Mouse (Mus musculus) gastrocnemius, postnatal 14 days (tissue): ENCODE measurements around the gene Abca4. TPM values are rescaled to one million over a fixed set of nuclear protein-coding genes. Genes with fewer than 3 reads are reported as not detected.

ENCODE experiments used
- DNase-seq: peaks from one replicate; pipeline ENCODE4 v3.0.0; 2021; ENCODE audit warnings: mixed read lengths
- intact Hi-C: fragments of 180-260 bp; cut with DNase I; formaldehyde crosslinking; loops from one replicate; pipeline ENCODE4 v1.15.1; 2025; ENCODE audit warnings: low total_unique reads
- total RNA-seq, 2 experiments: library from RNA; stranded (reverse); gene quantifications; 2 replicates each; pipeline ENCODE4 v1.2.3; 2021

The Abca4 gene
- total RNA-seq, 2 experiments from 2014 or later = 1.0 to 1.1 TPM

DNA sequence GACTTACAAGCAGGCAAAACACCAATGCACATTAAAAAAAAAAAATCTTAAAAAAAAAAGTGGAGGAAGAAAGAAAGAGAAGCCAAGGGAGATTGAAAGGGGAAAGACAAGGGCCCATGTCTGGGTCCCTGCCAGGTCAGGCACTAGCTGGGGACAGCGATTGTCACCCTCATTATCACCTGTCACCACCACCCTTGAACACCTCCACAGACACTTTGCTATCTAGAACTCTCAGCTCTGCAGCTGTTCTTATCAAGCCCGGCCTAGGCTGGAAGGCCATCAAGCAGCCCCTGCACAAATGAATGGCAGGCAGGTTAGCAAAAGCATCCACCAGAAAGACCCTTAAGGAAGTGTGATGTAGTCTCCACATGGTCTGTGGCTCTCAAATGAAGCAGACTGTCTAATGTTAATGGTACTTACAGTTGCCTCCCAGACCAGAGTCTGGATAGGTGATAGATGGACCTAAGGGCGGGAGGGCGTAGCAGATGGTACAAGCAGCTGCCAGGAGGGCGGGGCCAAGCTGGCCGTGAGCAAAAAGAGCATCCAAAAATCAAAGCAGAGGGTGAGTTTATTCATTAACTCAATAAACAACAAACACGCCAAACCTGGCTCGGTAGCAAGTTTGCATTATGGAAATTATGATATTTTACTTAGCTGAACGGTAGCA lies 98.1 kb downstream of the Abca4 start:
- no peak for DNase-seq
- intact Hi-C loops = loop anchor here (5.0 kb wide), 1 partner anchor 260 kb away; no protein-coding TSS in a partner anchor

DNA sequence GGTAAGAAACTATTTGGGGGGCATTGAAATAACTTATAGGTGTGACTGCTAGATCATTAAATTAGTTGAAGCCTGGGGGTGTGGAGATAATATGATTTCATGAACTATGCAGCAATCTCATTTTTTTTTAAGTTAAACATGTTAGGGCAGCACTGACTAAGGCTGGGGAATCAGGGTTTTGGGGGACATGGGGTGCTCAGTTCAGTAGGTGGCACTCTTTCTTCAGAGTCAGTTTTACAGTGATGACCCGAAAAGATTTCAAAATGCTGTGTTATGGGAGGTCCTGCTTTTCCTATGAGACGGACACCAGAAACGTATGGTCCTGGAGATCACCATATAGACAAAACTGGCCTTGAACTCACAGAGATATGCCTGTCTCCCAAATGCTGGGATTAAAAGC lies 99.2 kb downstream of the Abca4 start:
- intact Hi-C loops = loop anchor here (5.0 kb wide), 1 partner anchor 261 kb away; no protein-coding TSS in a partner anchor
- no peak for DNase-seq

DNA sequence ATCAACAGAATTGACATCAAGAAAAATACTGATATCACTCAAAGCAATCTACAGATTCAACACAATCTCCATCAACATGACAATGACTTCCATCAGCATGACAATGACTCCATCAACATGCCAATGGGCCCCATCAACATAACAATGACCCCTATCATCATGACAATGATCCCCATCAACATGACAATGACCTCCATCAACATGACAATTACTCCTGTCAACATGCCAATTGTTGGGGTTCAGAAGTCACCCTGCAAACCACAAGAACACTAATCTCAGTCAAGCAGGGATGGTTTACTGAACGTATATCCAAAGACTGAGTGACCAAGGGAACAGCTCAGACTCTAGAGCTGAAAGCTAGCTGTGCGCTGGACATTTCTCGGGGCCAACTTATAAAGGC lies 101.2 kb downstream of the Abca4 start:
- intact Hi-C loops = no loop called here
- no peak for DNase-seq

DNA sequence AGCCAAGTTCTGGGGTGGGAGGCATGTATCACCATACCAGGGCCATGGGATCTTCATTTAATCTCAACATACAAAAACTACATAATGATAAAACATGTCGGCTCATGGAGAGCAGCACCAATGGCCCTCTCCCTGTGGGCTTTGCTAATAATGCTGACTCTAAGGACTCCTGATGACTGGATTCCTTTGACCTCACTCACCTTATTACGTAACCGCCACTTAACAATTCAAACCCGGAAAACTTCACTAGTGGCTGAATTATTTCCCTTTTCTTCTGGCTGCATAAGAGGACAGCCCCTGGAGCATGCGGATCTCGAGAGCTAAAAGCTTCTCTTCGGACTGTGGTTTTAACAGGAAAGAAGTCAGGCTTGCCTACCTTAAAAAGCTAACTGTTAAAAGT lies 106.6 kb downstream of the Abca4 start:
- no peak for DNase-seq
- intact Hi-C loops = no loop called here

DNA sequence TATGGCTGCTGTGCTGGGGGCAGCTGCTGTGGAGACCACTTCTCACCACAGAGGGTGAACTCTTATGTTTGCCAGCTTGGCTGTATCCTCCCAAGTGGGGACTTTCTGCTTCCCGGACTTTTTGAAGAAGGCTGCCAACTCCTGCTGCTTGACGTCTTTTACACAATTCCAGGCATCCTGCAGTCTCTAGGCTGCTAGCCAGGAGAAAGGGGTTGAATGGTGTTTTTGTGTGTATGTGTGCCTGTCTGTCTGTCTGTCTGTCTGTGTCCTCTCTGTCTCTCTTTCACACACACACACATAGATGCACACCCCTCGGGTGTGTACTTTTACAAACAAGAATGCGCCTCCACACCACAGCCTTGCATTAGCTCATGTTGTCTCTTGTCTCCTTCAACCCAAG lies 108.2 kb downstream of the Abca4 start:
- intact Hi-C loops = no loop called here
- DNase-seq = no peak

DNA sequence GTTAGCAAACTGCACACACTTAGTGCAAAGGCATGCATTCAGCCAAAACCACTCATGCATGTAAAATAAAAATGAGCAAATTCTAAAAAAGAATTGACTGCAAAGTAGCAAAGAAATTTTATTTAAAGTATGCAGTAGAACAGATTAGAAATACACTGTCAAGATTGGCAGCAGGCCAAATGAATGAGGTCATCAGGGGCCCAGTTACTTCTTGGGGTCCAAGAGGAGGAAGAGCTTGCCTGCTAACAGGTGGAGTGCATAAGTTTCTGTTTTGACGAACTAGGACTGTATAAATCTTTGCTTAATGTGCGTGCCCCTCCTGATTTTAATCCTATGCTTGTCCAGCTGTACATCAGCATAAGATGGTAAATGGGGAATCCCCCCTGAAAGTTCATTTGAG lies 109.8 kb downstream of the Abca4 start:
- DNase-seq = no peak
- intact Hi-C loops = no loop called here

DNA sequence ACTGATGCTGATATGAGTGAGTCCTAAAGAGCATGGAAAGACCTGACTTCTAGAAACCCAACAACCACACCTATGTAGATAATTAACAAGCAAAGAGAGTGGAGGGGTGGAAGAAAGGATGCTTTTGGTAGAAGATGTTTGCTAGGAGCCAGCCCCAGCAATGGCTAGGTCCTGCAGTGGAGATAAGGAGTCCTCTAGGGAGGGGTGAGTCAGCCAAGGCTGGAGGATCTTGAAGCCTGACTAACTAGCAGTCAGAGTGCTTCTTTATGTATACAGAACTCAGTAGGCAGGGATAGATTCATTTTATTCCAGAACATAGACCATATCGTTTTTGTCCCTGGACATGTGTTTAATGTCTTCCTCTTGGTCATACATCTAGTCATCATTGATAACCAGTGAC lies 115.2 kb downstream of the Abca4 start:
- no peak for DNase-seq
- intact Hi-C loops = no loop called here

DNA sequence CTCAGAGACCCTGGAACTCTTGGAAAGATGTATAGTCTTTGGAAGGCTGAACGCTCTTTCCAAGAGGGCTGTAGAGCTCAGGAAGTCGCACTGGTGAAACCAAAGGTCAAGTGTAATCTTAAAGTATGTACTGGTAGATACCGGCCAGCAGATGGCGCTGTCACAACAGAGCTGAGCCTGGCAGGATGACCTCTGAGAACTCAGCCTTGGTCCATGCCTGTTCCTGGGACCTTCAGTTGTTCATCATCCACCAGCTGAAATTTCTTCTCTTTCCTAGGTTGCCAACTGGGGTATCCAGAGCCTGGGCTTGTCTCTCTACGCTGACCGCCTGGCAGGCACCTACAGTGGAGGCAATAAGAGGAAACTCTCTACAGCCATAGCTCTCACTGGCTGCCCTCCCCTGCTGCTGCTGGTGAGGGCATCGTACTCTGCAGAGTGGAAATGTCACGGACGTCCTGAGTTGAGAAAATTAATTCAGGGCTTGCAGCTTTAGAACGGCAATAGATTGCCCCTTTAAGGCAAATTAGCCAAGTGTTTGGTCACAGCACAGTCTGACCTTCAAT lies 125.5 kb downstream of the Abca4 start:
- intact Hi-C loops = loop anchor here (10.0 kb wide), 1 partner anchor 95 kb away; no protein-coding TSS in a partner anchor
- DNase-seq = peak; percentile 60

DNA sequence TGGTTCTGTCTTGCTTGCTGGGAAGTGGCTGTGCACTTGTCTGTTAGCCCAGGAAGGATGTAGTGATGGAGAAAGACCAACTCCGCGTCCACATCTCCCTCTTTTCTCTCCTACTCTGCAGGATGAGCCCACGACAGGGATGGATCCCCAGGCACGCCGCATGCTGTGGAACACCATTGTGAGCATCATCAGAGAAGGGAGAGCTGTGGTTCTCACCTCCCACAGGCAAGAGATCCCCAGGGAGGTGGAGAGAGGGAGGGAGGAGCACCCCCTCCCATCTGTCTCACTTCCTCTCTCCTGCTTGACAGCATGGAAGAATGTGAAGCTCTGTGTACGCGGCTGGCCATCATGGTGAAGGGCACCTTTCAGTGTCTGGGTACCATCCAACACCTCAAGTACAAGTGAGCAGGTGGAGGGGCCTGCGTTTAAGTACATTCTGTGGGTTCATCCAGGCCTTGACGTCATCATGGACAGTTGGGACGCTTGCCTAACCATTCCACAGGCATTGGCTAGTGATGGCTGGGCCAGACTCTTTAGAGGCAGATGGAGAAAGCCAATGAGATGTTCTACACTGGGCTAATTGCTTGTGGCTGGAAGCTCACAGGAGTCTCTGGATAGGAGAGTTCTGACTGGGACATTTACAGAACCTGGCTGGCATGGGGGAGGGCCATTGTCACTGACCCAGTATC lies 126.5 kb downstream of the Abca4 start:
- intact Hi-C loops = loop anchor here (10.0 kb wide), 1 partner anchor 94 kb away; no protein-coding TSS in a partner anchor
- no peak for DNase-seq

DNA sequence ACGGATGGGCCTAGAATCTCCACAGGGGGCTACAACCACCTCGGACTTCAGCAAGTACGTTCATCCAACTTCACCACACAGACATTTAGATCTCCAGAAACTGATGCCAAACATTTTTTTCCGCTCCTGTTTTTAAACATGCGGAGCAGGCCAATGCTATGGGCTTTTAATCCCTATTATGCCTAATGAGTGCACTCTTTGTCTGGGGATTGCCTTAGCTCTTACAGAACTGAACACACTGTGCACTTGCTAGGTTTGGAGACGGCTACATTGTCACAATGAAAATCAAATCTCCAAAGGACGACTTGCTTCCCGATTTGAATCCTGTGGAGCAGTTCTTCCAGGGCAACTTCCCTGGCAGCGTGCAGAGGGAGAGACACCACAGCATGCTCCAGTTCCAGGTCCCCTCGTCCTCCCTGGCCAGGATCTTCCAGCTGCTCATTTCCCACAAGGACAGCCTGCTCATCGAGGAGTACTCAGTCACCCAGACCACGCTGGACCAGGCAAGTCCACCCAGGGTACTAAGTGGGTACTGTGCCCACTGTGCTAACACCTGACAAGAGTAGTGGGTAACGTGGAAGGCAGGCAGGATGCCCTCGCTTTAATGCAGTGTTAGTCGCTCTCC lies 129.4 kb downstream of the Abca4 start:
- intact Hi-C loops = loop anchor here (10.0 kb wide), 1 partner anchor 91 kb away; no protein-coding TSS in a partner anchor
- no peak for DNase-seq

DNA sequence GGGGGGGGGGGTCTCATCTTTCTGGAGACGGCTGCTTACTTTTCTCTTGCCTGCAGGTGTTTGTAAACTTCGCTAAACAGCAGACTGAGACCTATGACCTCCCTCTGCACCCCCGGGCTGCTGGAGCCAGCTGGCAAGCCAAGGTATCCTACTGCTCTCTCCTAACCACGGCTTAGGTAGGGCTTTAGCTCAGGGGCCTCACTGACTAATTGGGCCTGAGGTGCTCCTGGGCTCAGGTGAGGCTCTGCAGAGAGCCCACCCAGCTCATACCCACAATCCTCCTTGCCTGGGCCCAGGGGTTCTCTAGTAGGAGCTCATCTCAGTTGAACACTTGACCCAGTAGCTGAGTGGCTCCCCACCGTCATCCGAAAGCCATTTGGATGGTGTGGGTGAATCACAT lies 131.8 kb downstream of the Abca4 start:
- intact Hi-C loops = loop anchor here (10.0 kb wide), 1 partner anchor 89 kb away; no protein-coding TSS in a partner anchor
- DNase-seq = no peak

DNA sequence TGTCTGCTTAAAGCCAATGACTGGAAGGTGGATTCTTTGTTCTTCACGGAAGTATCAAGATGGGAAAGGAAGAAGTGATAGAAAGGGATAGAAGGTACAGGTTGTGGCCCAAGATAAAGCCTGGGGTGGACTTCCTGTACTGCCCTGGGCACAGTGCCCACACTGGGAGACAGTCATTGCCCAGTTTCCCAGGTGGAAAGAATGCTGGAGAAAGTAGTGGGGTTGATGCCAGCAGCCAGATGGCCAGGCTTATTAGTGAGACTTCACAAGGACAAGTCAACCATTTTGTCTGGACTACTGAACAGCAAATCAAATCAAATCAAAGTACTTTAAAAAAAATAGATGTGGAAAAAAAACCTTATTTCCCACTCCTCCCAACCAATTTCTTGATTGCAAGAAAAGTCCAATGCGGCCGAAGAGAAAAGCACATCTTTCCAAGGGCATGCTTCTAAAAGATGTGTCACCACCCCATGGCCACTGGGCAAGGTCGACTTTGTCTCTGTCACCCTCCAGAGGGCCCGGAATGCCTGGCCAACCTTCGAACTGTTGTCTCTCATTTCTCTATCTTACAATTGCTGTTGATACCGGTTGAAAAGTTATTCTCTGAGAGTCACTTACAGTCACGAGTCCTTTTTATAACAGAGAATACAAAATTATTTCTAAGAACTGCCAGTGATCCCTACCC lies 132.6 kb downstream of the Abca4 start:
- DNase-seq = no peak
- intact Hi-C loops = loop anchor here (10.0 kb wide), 1 partner anchor 88 kb away; no protein-coding TSS in a partner anchor

DNA sequence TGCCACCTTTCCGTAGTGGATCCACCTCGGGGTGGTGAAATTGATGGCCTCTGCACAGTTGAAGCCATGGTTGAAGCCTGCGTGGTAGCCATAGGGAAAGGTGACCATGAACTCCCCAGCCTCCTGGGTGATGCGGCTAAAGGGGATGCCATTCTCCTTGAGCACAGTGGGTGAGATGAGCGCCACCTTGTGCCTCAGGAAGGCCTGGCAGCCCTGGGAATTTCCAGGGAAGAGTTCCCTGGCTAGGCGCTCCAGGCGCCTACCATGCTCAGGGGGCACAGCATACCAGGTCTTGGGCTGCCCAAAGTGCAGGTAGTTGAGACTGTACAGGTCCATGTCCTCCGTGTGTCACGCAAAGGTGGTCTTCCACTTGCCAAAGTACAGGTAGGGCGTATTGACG lies 139.9 kb downstream of the Abca4 start:
- intact Hi-C loops = no loop called here
- DNase-seq = no peak

DNA sequence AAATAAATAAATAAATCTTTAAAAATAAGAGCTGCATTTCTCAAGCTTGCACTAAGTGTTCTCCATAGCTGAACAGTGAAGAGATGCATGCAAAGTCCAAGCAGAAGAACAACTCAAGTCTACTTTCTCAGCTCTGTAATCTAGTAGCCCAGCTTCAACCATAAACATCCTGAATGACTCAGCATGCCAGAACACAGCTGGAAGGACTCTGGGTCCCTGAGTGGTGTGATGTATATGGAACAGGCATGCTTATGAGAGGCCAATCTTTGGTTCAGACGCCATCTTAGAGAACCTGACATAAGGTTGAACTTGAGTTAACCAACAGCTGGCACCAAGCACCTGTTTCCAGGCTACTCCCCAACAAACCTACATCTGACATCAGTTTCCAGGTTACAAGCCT lies 142.7 kb downstream of the Abca4 start:
- intact Hi-C loops = no loop called here
- no peak for DNase-seq

DNA sequence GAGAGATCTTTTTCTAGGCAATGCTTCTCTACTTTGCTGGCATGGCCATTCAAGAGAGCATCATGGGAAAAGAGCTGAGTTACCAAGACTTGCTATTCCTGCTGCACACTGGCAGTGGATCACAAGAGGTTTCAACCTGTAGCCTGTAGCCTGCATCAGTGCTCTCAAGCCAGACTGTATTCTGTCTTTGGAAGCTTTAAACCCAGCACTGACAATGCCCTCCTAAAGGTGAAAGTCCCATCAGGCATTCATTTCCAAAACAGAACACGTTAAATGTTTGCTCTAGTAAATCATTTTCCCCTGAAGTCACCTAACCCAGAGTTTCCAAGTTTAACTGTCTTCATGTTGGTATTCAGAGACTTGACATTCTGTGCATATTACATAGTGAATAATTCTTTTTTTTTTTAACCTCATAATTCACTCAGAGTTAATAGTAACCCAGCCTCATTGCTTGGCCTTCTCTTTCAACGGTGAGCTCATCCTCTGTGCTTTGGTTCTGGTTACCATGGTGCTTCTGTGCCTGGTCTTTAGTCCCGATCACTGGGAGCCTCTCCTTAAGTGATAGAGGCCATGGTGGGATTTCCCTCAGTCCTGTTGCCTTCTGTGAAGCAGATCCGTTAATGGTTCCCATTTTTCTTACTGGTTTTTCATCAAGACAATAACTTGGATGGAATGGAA lies 152.5 kb downstream of the Abca4 start:
- intact Hi-C loops = no loop called here

DNA sequence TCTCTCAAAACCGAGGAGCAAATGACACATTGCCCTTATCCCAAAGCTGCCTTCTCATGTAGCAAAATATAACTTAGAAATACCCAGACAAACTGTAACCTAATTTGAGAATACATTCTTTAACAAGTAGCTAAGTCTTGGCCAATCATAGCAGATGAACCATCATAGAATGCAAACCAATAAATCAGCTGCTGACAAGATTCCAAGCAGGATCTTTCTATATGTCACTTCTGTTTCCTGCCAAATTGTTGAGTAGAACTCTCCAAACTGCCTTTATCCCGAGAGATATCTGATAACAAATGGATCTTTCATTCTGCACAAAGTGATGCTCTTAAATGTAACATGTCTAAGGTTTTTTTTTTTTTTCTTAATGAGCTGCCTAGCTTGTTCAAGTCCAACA lies 154.3 kb downstream of the Abca4 start:
- intact Hi-C loops = no loop called here
- DNase-seq = no peak

More for the DNA sequence above, 152.5 kb downstream of the Abca4 start:
- no peak for DNase-seq

DNA sequence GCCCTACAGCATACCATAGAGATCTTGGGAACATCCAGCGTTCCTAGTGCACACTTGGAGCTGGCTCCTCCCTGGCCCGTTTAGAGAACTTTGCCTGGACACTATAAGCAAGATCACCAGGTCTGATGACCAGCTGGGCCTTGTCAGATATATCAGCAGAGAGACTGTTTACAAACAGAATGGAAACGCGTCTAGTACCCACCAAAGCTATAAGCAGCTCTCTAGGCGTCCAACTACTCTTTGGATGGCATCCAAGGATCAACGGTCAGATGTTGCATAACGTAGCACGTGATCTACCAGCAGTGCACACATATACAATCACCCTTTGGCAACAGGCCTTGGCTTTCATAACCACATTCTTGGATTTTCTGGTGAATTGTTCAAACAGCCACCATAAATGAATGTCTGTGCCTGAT lies 154.7 kb downstream of the Abca4 start:
- no peak for DNase-seq
- intact Hi-C loops = no loop called here

DNA sequence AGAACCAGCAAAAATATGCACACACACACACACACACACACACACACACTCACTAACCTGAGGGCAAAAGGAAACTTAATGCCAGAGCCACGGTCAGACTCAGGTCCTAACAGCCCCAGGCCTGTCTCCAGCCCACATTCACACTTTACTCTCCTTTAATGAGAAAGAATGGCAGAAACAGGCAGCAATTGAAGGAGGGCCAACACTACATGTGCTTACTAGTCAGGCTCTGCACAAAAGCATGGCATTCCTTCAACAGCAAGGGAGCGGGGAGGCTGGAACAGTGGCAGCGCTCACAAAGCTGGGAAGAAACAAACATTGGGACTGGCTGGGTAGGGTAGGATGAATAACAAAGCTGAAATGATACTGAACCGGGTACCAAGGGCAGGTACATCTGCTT lies 155.4 kb downstream of the Abca4 start:
- no peak for DNase-seq
- intact Hi-C loops = no loop called here

DNA sequence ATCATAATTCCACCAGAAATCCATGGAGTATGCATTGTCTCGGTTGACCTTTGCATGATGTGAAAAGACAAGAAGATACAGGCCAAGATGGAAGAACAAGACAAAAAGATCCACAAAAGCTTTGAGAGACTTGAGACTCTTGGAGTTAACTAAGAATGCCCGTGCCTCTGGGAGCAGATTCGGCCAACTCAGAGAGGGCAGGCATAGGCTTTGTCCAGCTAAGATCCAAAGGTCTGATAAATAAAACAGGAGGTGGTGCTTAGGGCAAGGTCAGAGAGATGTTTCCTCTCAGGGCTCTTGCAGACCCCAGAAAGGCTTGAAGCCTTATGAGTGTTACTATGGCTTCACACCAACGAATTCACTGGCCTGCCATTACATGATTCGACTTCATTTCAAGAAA lies 155.8 kb downstream of the Abca4 start:
- intact Hi-C loops = no loop called here
- no peak for DNase-seq
